Mouse (Mus musculus): Measurements from ENCODE around the gene Arg2. TPM values are rescaled to one million over a fixed set of nuclear protein-coding genes. Genes with fewer than 3 reads are reported as not detected.

Arg2 gene
- 0.94 and 1.4 TPM in 2 replicates for polyA plus RNA-seq (2014; fragmentation: Nextera tagmentation; extraction: Ambion mirVana)

- no peaks in the 10 kb centered on the region for H3K9me3 ChIP-seq (ENCODE audit: control insufficient read depth, low read depth, low read length)
- H3K4me2 ChIP-seq (replicated peaks; ENCODE audit: low read depth, low read length) = peak within 1 kb of the TSS; percentile 93
- under 1% methylated on average over 47 of the region's 47 CpGs for WGBS
- peak; percentile 92 for ATAC-seq (ENCODE audit: insufficient number of reproducible peaks, insufficient read depth, low FRiP score, low read depth)
- peaks cover 15% of the 10 kb centered on the region for H3K27me3 ChIP-seq (ENCODE audit: control insufficient read depth, insufficient read depth, low read length)
- H3K4me3 ChIP-seq (ENCODE audit: low read depth, low read length) = peak within 1 kb of the TSS; percentile 40
- 0 out of 2 replicates have a peak, but pooled peaks cover 5% of the 10 kb centered on the region for H3K4me1 ChIP-seq (ENCODE audit: control insufficient read depth, insufficient read depth, low read length)
- H3K9ac ChIP-seq (replicated peaks; ENCODE audit: low read depth, low read length) = no peak within 1 kb of the TSS
- no peaks in the 10 kb centered on the region for H3K36me3 ChIP-seq (ENCODE audit: control insufficient read depth, insufficient read depth, low read length)
- no peak within 1 kb of the TSS for H3K27ac ChIP-seq (ENCODE audit: low read length)
Measured at GRCm38 (mm10) chr12:79130299-79131177, at the start of gene Arg2. Gene Arg2 (plus strand): TSS chr12:79130777.

- ATAC-seq (ENCODE audit: insufficient number of reproducible peaks, insufficient read depth, low FRiP score, low read depth) = peak; percentile 95
- Histone ChIP-seq H3K27ac (ENCODE audit: low read length) (0 out of 2 replicates have a peak within 1 kb of the TSS, but pooled peaks have one; percentile 27), H3K9me3 (ENCODE audit: control insufficient read depth, low read depth, low read length) (no peaks in the 10 kb centered on the region), H3K36me3 (ENCODE audit: control insufficient read depth, insufficient read depth, low read length) (peaks cover 4% of the 10 kb centered on the region; the same call in 1 of the 2 replicates), H3K4me2 (replicated peaks; ENCODE audit: low read depth, low read length) (peak within 1 kb of the TSS; percentile 76), H3K4me1 (ENCODE audit: control insufficient read depth, insufficient read depth, low read length) (no peaks in the 10 kb centered on the region), H3K9ac (replicated peaks; ENCODE audit: low read depth, low read length) (peak within 1 kb of the TSS; percentile 81), H3K4me3 (ENCODE audit: low read depth, low read length) (peak within 1 kb of the TSS; percentile 91), H3K27me3 (ENCODE audit: control insufficient read depth, insufficient read depth, low read length) (no peaks in the 10 kb centered on the region)
- 1% methylated on average over 53 of the region's 53 CpGs for WGBS
Measured at GRCm38 (mm10) chr12:79089182-79089812, 41.3 kb upstream of the Arg2 start, which contains the start of gene Pigh. Gene Pigh (minus strand): TSS chr12:79089651.

DNA sequence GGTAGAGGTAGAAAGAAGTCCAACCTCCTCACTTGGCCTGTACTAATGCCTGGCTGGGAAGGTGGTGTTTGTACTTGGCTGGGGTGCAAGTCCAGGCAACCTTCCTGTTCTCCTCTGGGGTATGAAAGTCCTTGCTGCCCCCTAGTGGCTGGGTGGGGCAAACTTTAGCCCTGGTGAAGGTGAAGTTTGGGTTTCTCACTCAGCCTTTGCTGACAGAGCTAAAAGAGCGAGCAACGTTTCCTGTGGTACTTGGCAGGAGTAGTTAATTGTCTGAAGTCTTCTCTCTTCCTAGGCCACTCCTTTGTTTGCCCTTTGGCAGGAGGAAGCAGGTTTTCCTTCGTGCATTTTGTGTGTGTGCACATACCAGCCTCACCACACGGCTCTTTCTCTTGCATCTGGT lies 38.0 kb upstream of the Arg2 start:
- Histone ChIP-seq H3K4me3 (ENCODE audit: low read depth, low read length) (no peak overlapping the region), H3K9ac (replicated peaks; ENCODE audit: low read depth, low read length) (no peak overlapping the region), H3K27ac (ENCODE audit: low read length) (no peak overlapping the region), H3K36me3 (ENCODE audit: control insufficient read depth, insufficient read depth, low read length) (no peaks in the 10 kb centered on the region), H3K4me2 (replicated peaks; ENCODE audit: low read depth, low read length) (no peak overlapping the region), H3K4me1 (ENCODE audit: control insufficient read depth, insufficient read depth, low read length) (no peaks in the 10 kb centered on the region), H3K9me3 (ENCODE audit: control insufficient read depth, low read depth, low read length) (no peaks in the 10 kb centered on the region), H3K27me3 (ENCODE audit: control insufficient read depth, insufficient read depth, low read length) (no peaks in the 10 kb centered on the region)
- WGBS = 31% methylated on average over 4 of the region's 4 CpGs
- no peak for ATAC-seq (ENCODE audit: insufficient number of reproducible peaks, insufficient read depth, low FRiP score, low read depth)

DNA sequence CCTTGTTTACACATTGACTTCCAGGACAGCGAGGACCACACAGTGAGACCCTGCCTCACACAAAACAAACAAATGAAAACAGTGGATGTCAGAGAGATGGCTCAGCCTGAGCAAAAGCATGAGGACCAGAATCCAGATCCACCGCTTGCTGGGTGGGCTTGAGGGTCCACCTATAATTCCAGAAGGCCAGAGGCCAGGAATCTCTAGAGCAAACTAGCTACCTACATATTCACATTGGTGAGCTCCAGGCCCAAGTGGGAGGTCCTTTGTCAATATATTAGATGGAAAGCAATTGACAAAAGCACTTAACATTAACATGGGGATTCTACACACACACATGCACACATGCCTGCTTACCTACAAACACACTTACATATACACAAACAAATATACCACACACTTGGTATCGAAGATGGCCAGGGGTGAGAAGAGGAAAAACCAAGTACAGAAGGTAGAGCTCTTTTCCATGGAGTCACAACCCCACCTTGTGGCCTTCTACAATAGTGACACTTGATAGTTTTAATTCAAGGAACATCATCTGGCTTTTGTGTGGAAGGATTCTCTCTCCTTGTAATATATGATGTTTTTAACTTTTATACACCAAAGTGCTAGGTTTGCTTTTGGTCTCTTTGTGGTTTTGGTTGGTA lies 33.3 kb upstream of the Arg2 start:
- H3K9me3 ChIP-seq (ENCODE audit: control insufficient read depth, low read depth, low read length) = no peaks in the 10 kb centered on the region
- H3K27ac ChIP-seq (ENCODE audit: low read length) = no peak overlapping the region
- no peaks in the 10 kb centered on the region for H3K27me3 ChIP-seq (ENCODE audit: control insufficient read depth, insufficient read depth, low read length)
- H3K36me3 ChIP-seq (ENCODE audit: control insufficient read depth, insufficient read depth, low read length) = no peaks in the 10 kb centered on the region
- ATAC-seq (ENCODE audit: insufficient number of reproducible peaks, insufficient read depth, low FRiP score, low read depth) = no peak
- H3K4me3 ChIP-seq (ENCODE audit: low read depth, low read length) = no peak overlapping the region
- H3K4me1 ChIP-seq (ENCODE audit: control insufficient read depth, insufficient read depth, low read length) = no peaks in the 10 kb centered on the region
- WGBS = 47% methylated on average over 3 of the region's 3 CpGs
- no peak overlapping the region for H3K4me2 ChIP-seq (replicated peaks; ENCODE audit: low read depth, low read length)
- no peak overlapping the region for H3K9ac ChIP-seq (replicated peaks; ENCODE audit: low read depth, low read length)

DNA sequence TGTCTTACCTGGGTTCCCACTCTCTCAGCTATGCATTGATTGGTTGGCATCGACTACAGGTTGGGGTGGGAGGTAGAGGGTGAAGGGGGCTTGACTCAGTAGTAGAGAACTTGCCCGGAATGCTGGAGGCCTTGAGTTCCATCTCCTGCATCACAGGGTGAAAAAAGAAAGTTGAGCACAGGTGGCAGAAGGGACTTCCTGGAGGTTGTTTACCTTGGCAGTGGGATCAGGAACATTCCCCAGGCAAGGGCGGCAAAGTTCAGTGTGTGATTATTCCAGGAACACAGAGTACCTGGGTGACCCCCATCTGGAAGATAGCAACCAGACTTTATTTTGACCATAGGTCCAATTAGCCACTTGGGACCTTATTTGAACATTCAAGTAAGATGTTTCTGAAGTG lies 26.8 kb upstream of the Arg2 start:
- no peak overlapping the region for H3K27ac ChIP-seq (ENCODE audit: low read length)
- no peaks in the 10 kb centered on the region for H3K9me3 ChIP-seq (ENCODE audit: control insufficient read depth, low read depth, low read length)
- H3K27me3 ChIP-seq (ENCODE audit: control insufficient read depth, insufficient read depth, low read length) = no peaks in the 10 kb centered on the region
- H3K36me3 ChIP-seq (ENCODE audit: control insufficient read depth, insufficient read depth, low read length) = no peaks in the 10 kb centered on the region
- H3K9ac ChIP-seq (replicated peaks; ENCODE audit: low read depth, low read length) = no peak overlapping the region
- WGBS = 72% methylated on average over 3 of the region's 3 CpGs
- no peaks in the 10 kb centered on the region for H3K4me1 ChIP-seq (ENCODE audit: control insufficient read depth, insufficient read depth, low read length)
- ATAC-seq (ENCODE audit: insufficient number of reproducible peaks, insufficient read depth, low FRiP score, low read depth) = no peak
- H3K4me2 ChIP-seq (replicated peaks; ENCODE audit: low read depth, low read length) = no peak overlapping the region
- no peak overlapping the region for H3K4me3 ChIP-seq (ENCODE audit: low read depth, low read length)

DNA sequence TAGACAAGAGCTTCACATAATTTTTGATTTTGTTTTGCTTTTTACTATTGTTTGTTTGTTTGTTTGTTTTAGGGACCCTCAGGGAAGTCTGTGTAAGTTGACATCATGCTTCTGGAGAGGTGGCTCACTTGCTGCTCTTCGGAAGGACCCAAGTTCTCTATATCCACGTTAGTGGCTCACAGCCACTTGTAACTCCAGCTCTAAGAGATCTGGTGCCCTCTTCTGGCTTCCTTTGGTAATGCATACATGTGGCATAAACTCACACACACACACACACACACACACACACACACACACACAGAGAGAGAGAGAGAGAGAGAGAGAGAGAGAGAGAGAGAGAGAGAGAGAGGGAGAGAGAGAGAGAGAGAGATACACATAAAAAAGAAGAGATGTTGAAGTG lies 26.0 kb upstream of the Arg2 start:
- Histone ChIP-seq H3K9ac (replicated peaks; ENCODE audit: low read depth, low read length) (no peak overlapping the region), H3K4me1 (ENCODE audit: control insufficient read depth, insufficient read depth, low read length) (no peaks in the 10 kb centered on the region), H3K27ac (ENCODE audit: low read length) (no peak overlapping the region), H3K27me3 (ENCODE audit: control insufficient read depth, insufficient read depth, low read length) (no peaks in the 10 kb centered on the region), H3K36me3 (ENCODE audit: control insufficient read depth, insufficient read depth, low read length) (no peaks in the 10 kb centered on the region), H3K4me2 (replicated peaks; ENCODE audit: low read depth, low read length) (no peak overlapping the region), H3K9me3 (ENCODE audit: control insufficient read depth, low read depth, low read length) (no peaks in the 10 kb centered on the region), H3K4me3 (ENCODE audit: low read depth, low read length) (no peak overlapping the region)
- ATAC-seq (ENCODE audit: insufficient number of reproducible peaks, insufficient read depth, low FRiP score, low read depth) = no peak
- WGBS = 57% methylated on average over 2 of the region's 2 CpGs

- H3K4me2 ChIP-seq (replicated peaks; ENCODE audit: low read depth, low read length) = no peak overlapping the region
- no peak overlapping the region for H3K27ac ChIP-seq (ENCODE audit: low read length)
- no peaks in the 10 kb centered on the region for H3K27me3 ChIP-seq (ENCODE audit: control insufficient read depth, insufficient read depth, low read length)
- whole genome bisulfite sequencing = 68% methylated on average over 5 of the region's 5 CpGs
- no peaks in the 10 kb centered on the region for H3K9me3 ChIP-seq (ENCODE audit: control insufficient read depth, low read depth, low read length)
- H3K9ac ChIP-seq (replicated peaks; ENCODE audit: low read depth, low read length) = no peak overlapping the region
- no peak overlapping the region for H3K4me3 ChIP-seq (ENCODE audit: low read depth, low read length)
- no peaks in the 10 kb centered on the region for H3K36me3 ChIP-seq (ENCODE audit: control insufficient read depth, insufficient read depth, low read length)
- no peaks in the 10 kb centered on the region for H3K4me1 ChIP-seq (ENCODE audit: control insufficient read depth, insufficient read depth, low read length)
- ATAC-seq (ENCODE audit: insufficient number of reproducible peaks, insufficient read depth, low FRiP score, low read depth) = no peak
Measured at GRCm38 (mm10) chr12:79105312-79105711, 25.3 kb upstream of the Arg2 start.

DNA sequence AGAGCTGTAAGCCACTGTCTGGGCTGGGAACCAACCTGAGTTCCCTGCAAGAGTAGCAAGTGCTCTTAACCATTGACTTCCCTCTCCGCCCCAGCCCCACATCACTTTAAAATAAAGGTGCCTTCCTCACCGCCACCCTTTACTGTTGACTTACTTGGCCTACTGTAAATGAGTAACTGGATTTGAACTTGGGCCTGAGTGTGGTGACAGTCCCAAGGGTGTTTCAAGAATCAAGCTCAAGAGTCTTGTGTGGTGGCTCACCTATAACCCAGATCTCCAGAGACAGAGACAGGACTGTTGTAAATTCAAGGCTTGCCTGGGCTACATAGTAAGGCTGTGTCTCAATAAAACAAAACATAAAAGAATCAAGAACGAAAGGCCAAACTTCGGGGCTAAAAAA lies 11.6 kb upstream of the Arg2 start:
- Histone ChIP-seq H3K4me3 (ENCODE audit: low read depth, low read length) (no peak overlapping the region), H3K27ac (ENCODE audit: low read length) (no peak overlapping the region), H3K36me3 (ENCODE audit: control insufficient read depth, insufficient read depth, low read length) (no peaks in the 10 kb centered on the region), H3K9me3 (ENCODE audit: control insufficient read depth, low read depth, low read length) (no peaks in the 10 kb centered on the region), H3K4me1 (ENCODE audit: control insufficient read depth, insufficient read depth, low read length) (no peaks in the 10 kb centered on the region), H3K9ac (replicated peaks; ENCODE audit: low read depth, low read length) (no peak overlapping the region), H3K4me2 (replicated peaks; ENCODE audit: low read depth, low read length) (no peak overlapping the region), H3K27me3 (ENCODE audit: control insufficient read depth, insufficient read depth, low read length) (no peaks in the 10 kb centered on the region)
- no peak for ATAC-seq (ENCODE audit: insufficient number of reproducible peaks, insufficient read depth, low FRiP score, low read depth)
- WGBS = 85% methylated on average over 4 of the region's 4 CpGs
